Mouse (Mus musculus) heart, embryonic 13.5 days (tissue): ENCODE results near the gene Gje1. TPM values are rescaled to one million over a fixed set of nuclear protein-coding genes. Genes with fewer than 3 reads are reported as not detected.

Experiments
- ATAC-seq: fragments of 200-750 bp; cut with Nextera tagmentation; 2 replicates; pipeline ENCODE4 v1.8.0; 2017; ENCODE audit warnings: moderate TSS enrichment; ENCODE audit not compliant: insufficient number of reproducible peaks, low FRiP score, low TSS enrichment; ENCODE audit errors: extremely low read depth
- H3K27ac ChIP-seq: fragments of 300-500 bp; sonication (generic); replicated peaks from 2 replicates; pipeline ENCODE4 v1.5.1; 2015; ENCODE audit warnings: moderate library complexity, mild to moderate bottlenecking, inconsistent platforms
- H3K27me3 ChIP-seq: fragments of 300-500 bp; sonication (generic); replicated peaks from 2 replicates; pipeline ENCODE4 v1.6.1; 2015; ENCODE audit warnings: mild to moderate bottlenecking, inconsistent platforms
- H3K36me3 ChIP-seq: fragments of 300-500 bp; sonication (generic); 2 replicates; pipeline ENCODE4 v1.6.1; 2015; ENCODE audit warnings: mild to moderate bottlenecking, inconsistent platforms
- H3K4me1 ChIP-seq: fragments of 300-500 bp; sonication (generic); 2 replicates; pipeline ENCODE4 v1.6.1; 2015; ENCODE audit warnings: inconsistent platforms
- H3K4me2 ChIP-seq: fragments of 300-500 bp; sonication (generic); 2 replicates; pipeline ENCODE4 v1.6.1; 2015; ENCODE audit warnings: inconsistent platforms, mild to moderate bottlenecking, moderate library complexity
- H3K4me3 ChIP-seq: fragments of 300-500 bp; sonication (generic); 2 replicates; pipeline ENCODE4 v1.5.1; 2015; ENCODE audit warnings: moderate library complexity, mild to moderate bottlenecking, inconsistent platforms
- H3K9ac ChIP-seq: fragments of 300-500 bp; sonication (generic); 2 replicates; pipeline ENCODE4 v1.6.1; 2015; ENCODE audit warnings: inconsistent platforms, mild to moderate bottlenecking, moderate library complexity
- H3K9me3 ChIP-seq: fragments of 300-500 bp; sonication (generic); 2 replicates; pipeline ENCODE4 v1.6.1; 2016; ENCODE audit warnings: inconsistent platforms
- WGBS: fragments of 180-500 bp; shearing (Covaris S2); methylation state at CpG from one replicate; pipeline ENCODE4 v1.1.7; 2015; ENCODE audit warnings: mixed read lengths; 5-methylcytosine and 5-hydroxymethylcytosine counted together
- polyA plus RNA-seq: library from polyadenylated mRNA; unstranded; fragments of >200 nt; fragmentation: Nextera tagmentation; extraction: Ambion mirVana; gene quantifications from 2 replicates; pipeline ENCODE4 v1.2.1, GENCODE M21; 2015

The Gje1 gene
- not detected in 2 replicates for polyA plus RNA-seq

GRCm38 (mm10) chr10:14718114-14718513, at the start of gene Gje1:
Gje1 (minus strand) TSS chr10:14718214.
- Histone ChIP-seq H3K27ac (no peak within 1 kb of the TSS), H3K9me3 (no peaks in the 10 kb centered on the region), H3K4me3 (no peak within 1 kb of the TSS), H3K36me3 (no peaks in the 10 kb centered on the region), H3K27me3 (no peaks in the 10 kb centered on the region), H3K9ac (no peak within 1 kb of the TSS), H3K4me1 (no peaks in the 10 kb centered on the region), H3K4me2 (no peak within 1 kb of the TSS)
- WGBS: 48% methylated on average over 3 of the region's 3 CpGs
- ATAC-seq: no peak

GRCm38 (mm10) chr10:14760618-14761017, 42.6 kb upstream of the Gje1 start:
- Histone ChIP-seq H3K4me1 (peaks cover 6% of the 10 kb centered on the region; the same call in 1 of the 2 replicates), H3K4me3 (peak overlapping the region; percentile 53), H3K9me3 (no peaks in the 10 kb centered on the region), H3K9ac (peak overlapping the region; percentile 61; the same call in 1 of the 2 replicates), H3K36me3 (no peaks in the 10 kb centered on the region), H3K4me2 (peak overlapping the region; percentile 83), H3K27ac (no peak overlapping the region), H3K27me3 (peaks cover 22% of the 10 kb centered on the region)
- WGBS: 18% methylated on average over 8 of the region's 8 CpGs
- no peak for ATAC-seq

- Histone ChIP-seq H3K4me3 (peak overlapping the region; percentile 53), H3K27ac (no peak overlapping the region), H3K4me2 (peak overlapping the region; percentile 83), H3K4me1 (peaks cover 6% of the 10 kb centered on the region; the same call in 1 of the 2 replicates), H3K9me3 (no peaks in the 10 kb centered on the region), H3K36me3 (no peaks in the 10 kb centered on the region), H3K9ac (peak overlapping the region; percentile 61), H3K27me3 (peaks cover 22% of the 10 kb centered on the region)
- ATAC-seq: no peak
- 4% methylated on average over 35 of the region's 35 CpGs for WGBS
Observed at GRCm38 (mm10) chr10:14759665-14760558, 41.9 kb upstream of the Gje1 start.

- Histone ChIP-seq H3K27ac (no peak overlapping the region), H3K27me3 (no peaks in the 10 kb centered on the region), H3K36me3 (no peaks in the 10 kb centered on the region), H3K4me3 (no peak overlapping the region), H3K9ac (no peak overlapping the region), H3K4me1 (no peaks in the 10 kb centered on the region), H3K9me3 (no peaks in the 10 kb centered on the region), H3K4me2 (no peak overlapping the region)
- WGBS: 6% methylated on average over 2 of the region's 2 CpGs
- ATAC-seq: no peak
Observed at GRCm38 (mm10) chr10:14734285-14734684, 16.3 kb upstream of the Gje1 start.

- no peaks in the 10 kb centered on the region for H3K4me1 ChIP-seq
- H3K27ac ChIP-seq: no peak overlapping the region
- no peak overlapping the region for H3K9ac ChIP-seq
- no peaks in the 10 kb centered on the region for H3K9me3 ChIP-seq
- no peak for ATAC-seq
- 48% methylated on average over 9 of the region's 9 CpGs for WGBS
- no peaks in the 10 kb centered on the region for H3K27me3 ChIP-seq
- no peak overlapping the region for H3K4me2 ChIP-seq
- H3K4me3 ChIP-seq: no peak overlapping the region
- no peaks in the 10 kb centered on the region for H3K36me3 ChIP-seq
Observed at GRCm38 (mm10) chr10:14725671-14726070, 7.7 kb upstream of the Gje1 start.

- no peaks in the 10 kb centered on the region for H3K36me3 ChIP-seq
- H3K9ac ChIP-seq: peak within 1 kb of the TSS; percentile 94
- peak within 1 kb of the TSS; percentile 78 for H3K4me2 ChIP-seq
- H3K27ac ChIP-seq: peak within 1 kb of the TSS; percentile 85
- peak; percentile 85 for ATAC-seq
- WGBS: 0% methylated on average over 50 of the region's 50 CpGs
- peaks cover 16% of the 10 kb centered on the region for H3K4me1 ChIP-seq
- H3K27me3 ChIP-seq: no peaks in the 10 kb centered on the region
- H3K4me3 ChIP-seq: peak within 1 kb of the TSS; percentile 98
- H3K9me3 ChIP-seq: no peaks in the 10 kb centered on the region
Observed at GRCm38 (mm10) chr10:14705072-14706066, 12.6 kb downstream of the Gje1 start, which contains the start of the genes Vta1 and Nmbr. Vta1 (minus strand) TSS chr10:14705560. Nmbr (plus strand) TSS chr10:14705591.

GRCm38 (mm10) chr10:14703830-14704420, 14.1 kb downstream of the Gje1 start:
- H3K36me3 ChIP-seq: no peaks in the 10 kb centered on the region
- ATAC-seq: no peak
- no peak overlapping the region for H3K27ac ChIP-seq
- no peaks in the 10 kb centered on the region for H3K9me3 ChIP-seq
- 62% methylated on average over 4 of the region's 4 CpGs for WGBS
- peak overlapping the region; percentile 78 for H3K4me2 ChIP-seq
- no peaks in the 10 kb centered on the region for H3K27me3 ChIP-seq
- H3K4me3 ChIP-seq: peak overlapping the region; percentile 98
- H3K4me1 ChIP-seq: peaks cover 16% of the 10 kb centered on the region
- peak overlapping the region; percentile 94 for H3K9ac ChIP-seq

GRCm38 (mm10) chr10:14703239-14703638, 14.8 kb downstream of the Gje1 start:
- no peak overlapping the region for H3K27ac ChIP-seq
- 75% methylated on average over 1 of the region's 1 CpGs for WGBS
- H3K9ac ChIP-seq: peak overlapping the region; percentile 94; the same call in 1 of the 2 replicates
- no peak overlapping the region for H3K4me3 ChIP-seq
- no peaks in the 10 kb centered on the region for H3K9me3 ChIP-seq
- peak overlapping the region; percentile 78 for H3K4me2 ChIP-seq
- H3K36me3 ChIP-seq: no peaks in the 10 kb centered on the region
- H3K27me3 ChIP-seq: no peaks in the 10 kb centered on the region
- H3K4me1 ChIP-seq: peaks cover 16% of the 10 kb centered on the region
- no peak for ATAC-seq

- 80% methylated on average over 3 of the region's 3 CpGs for WGBS
- Histone ChIP-seq H3K9ac (no peak overlapping the region), H3K27ac (no peak overlapping the region), H3K4me1 (peaks cover 6% of the 10 kb centered on the region; the same call in 1 of the 2 replicates), H3K27me3 (no peaks in the 10 kb centered on the region), H3K36me3 (peaks cover 19% of the 10 kb centered on the region), H3K4me3 (no peak overlapping the region), H3K4me2 (no peak overlapping the region), H3K9me3 (peaks cover 4% of the 10 kb centered on the region)
- no peak for ATAC-seq
Observed at GRCm38 (mm10) chr10:14690349-14690748, 27.7 kb downstream of the Gje1 start.

GRCm38 (mm10) chr10:14688785-14689442, 29.1 kb downstream of the Gje1 start:
- Histone ChIP-seq H3K36me3 (peaks cover 25% of the 10 kb centered on the region), H3K9ac (no peak overlapping the region), H3K9me3 (peaks cover 4% of the 10 kb centered on the region), H3K4me3 (no peak overlapping the region), H3K27me3 (no peaks in the 10 kb centered on the region), H3K27ac (no peak overlapping the region), H3K4me2 (no peak overlapping the region), H3K4me1 (peaks cover 6% of the 10 kb centered on the region; the same call in 1 of the 2 replicates)
- 58% methylated on average over 6 of the region's 6 CpGs for WGBS
- ATAC-seq: no peak
